ENCODE assay signal across 15 mouse cellular contexts in genomic region chr14:21545529-21545928, GRCm38 (mm10).
DNase-seq lines count a peak whose midpoint lies in the region; ATAC-seq lines count a peak whose summit lies in the region.
"Had no signal": no experiment of that assay in that cellular context is flagged by ENCODE, and none has a peak within 500 bp of the region (broad histone marks: within the 10 kb centered on the region; RNA-seq: fewer than 3 reads in every experiment).

No protein-coding gene starts in this region.

- H3K4me3 ChIP-seq in hindbrain, embryonic 10.5 days = no peak overlapping the region
- no peak overlapping the region for H3K4me3 ChIP-seq in hindbrain, embryonic 12.5 days
- no peak overlapping the region for H3K4me3 ChIP-seq in forebrain, embryonic 12.5 days (replicated peaks)
- H3K4me3 ChIP-seq in midbrain, embryonic 16.5 days (ENCODE audit: low read depth, low read length) = no peak overlapping the region
- H3K4me3 ChIP-seq: intestine, embryonic 15.5 days; left cerebral cortex, adult 2 months had no signal

- peaks cover 14% of the 10 kb centered on the region for H3K36me3 ChIP-seq in hindbrain, embryonic 10.5 days
- H3K36me3 ChIP-seq in hindbrain, embryonic 12.5 days = peaks cover 7% of the 10 kb centered on the region
- H3K36me3 ChIP-seq in forebrain, embryonic 12.5 days (replicated peaks) = peaks cover 15% of the 10 kb centered on the region
- H3K36me3 ChIP-seq in midbrain, embryonic 16.5 days (ENCODE audit: control insufficient read depth, insufficient read depth, low read length) = peaks cover 4% of the 10 kb centered on the region

- no peak overlapping the region for H3K4me2 ChIP-seq in hindbrain, embryonic 12.5 days (replicated peaks)
- H3K4me2 ChIP-seq in forebrain, embryonic 12.5 days = no peak overlapping the region
- H3K4me2 ChIP-seq in midbrain, embryonic 16.5 days (ENCODE audit: low read length) = no peak overlapping the region
- H3K4me2 ChIP-seq: intestine, embryonic 15.5 days; lung, embryonic 14.5 days had no signal

- no peak overlapping the region for H3K9ac ChIP-seq in hindbrain, embryonic 12.5 days
- H3K9ac ChIP-seq in forebrain, embryonic 12.5 days = no peak overlapping the region
- no peak overlapping the region for H3K9ac ChIP-seq in midbrain, embryonic 16.5 days (ENCODE audit: low read depth, low read length)
- H3K9ac ChIP-seq: intestine, embryonic 15.5 days; lung, embryonic 14.5 days had no signal

- no peak for ATAC-seq in hindbrain, embryonic 12.5 days (ENCODE audit: low FRiP score)
- no peak for ATAC-seq in forebrain, embryonic 12.5 days (ENCODE audit: low FRiP score)
- ATAC-seq in midbrain, embryonic 16.5 days = no peak
- ATAC-seq in granulocyte monocyte progenitor cell, adult 5-6 weeks (replicated peaks; ENCODE audit: poor library complexity, severe bottlenecking) = no peak
- ATAC-seq: activated CD4-positive, CD25-positive, alpha-beta regulatory T cell, adult 4 months; intestine, embryonic 15.5 days had no signal

- H3K9me3 ChIP-seq in hindbrain, embryonic 10.5 days = 0 out of 2 replicates have a peak, but pooled peaks cover 5% of the 10 kb centered on the region
- H3K9me3 ChIP-seq in hindbrain, embryonic 12.5 days (replicated peaks) = no peaks in the 10 kb centered on the region
- H3K9me3 ChIP-seq in forebrain, embryonic 12.5 days = 0 out of 2 replicates have a peak, but pooled peaks cover 3% of the 10 kb centered on the region
- H3K9me3 ChIP-seq in midbrain, embryonic 16.5 days (replicated peaks; ENCODE audit: control insufficient read depth, low read length, poor library complexity, severe bottlenecking) = no peaks in the 10 kb centered on the region
- H3K9me3 ChIP-seq: intestine, embryonic 15.5 days had no signal

- 78% methylated on average over 4 of the region's 4 CpGs for WGBS in hindbrain, embryonic 10.5 days
- WGBS in hindbrain, embryonic 12.5 days = 62% methylated on average over 4 of the region's 4 CpGs
- 79% methylated on average over 4 of the region's 4 CpGs for WGBS in forebrain, embryonic 12.5 days
- 62% methylated on average over 4 of the region's 4 CpGs for WGBS in midbrain, embryonic 16.5 days

- no peak for DNase-seq in hindbrain, embryonic 10.5 days (ENCODE audit: low spot score)
- DNase-seq in gastrocnemius, postnatal 14 days = peak; percentile 49
- no peak for DNase-seq in layer of hippocampus, adult 9-10 months (ENCODE audit: low spot score)
- DNase-seq: kidney, postnatal 36 days; lung, embryonic 14.5 days; right cerebral cortex, postnatal 14 days; thymus, adult 2 months had no signal

- peak overlapping the region; percentile 35; the same call in 1 of the 2 replicates for H3K27ac ChIP-seq in hindbrain, embryonic 10.5 days
- no peak overlapping the region for H3K27ac ChIP-seq in hindbrain, embryonic 12.5 days
- peak overlapping the region; percentile 65 for H3K27ac ChIP-seq in forebrain, embryonic 12.5 days
- peak overlapping the region; percentile 23 for H3K27ac ChIP-seq in midbrain, embryonic 16.5 days (ENCODE audit: low read length)
- H3K27ac ChIP-seq: intestine, embryonic 15.5 days; left cerebral cortex, adult 2 months had no signal

- intact Hi-C loops in gastrocnemius, postnatal 14 days (cut with DNase I; ENCODE audit: low total_unique reads) = no loop called here

- H3K27me3 ChIP-seq in hindbrain, embryonic 10.5 days (ENCODE audit: insufficient read depth, poor library complexity, severe bottlenecking) = no peaks in the 10 kb centered on the region
- no peaks in the 10 kb centered on the region for H3K27me3 ChIP-seq in hindbrain, embryonic 12.5 days
- H3K27me3 ChIP-seq in forebrain, embryonic 12.5 days = no peaks in the 10 kb centered on the region
- H3K27me3 ChIP-seq in midbrain, embryonic 16.5 days (ENCODE audit: control insufficient read depth, insufficient read depth, low read depth, low read length) = no peaks in the 10 kb centered on the region
- H3K27me3 ChIP-seq: CH12.LX; intestine, embryonic 15.5 days had no signal

- H3K4me1 ChIP-seq in hindbrain, embryonic 10.5 days (replicated peaks) = peaks cover 35% of the 10 kb centered on the region
- peaks cover 36% of the 10 kb centered on the region for H3K4me1 ChIP-seq in hindbrain, embryonic 12.5 days
- H3K4me1 ChIP-seq in forebrain, embryonic 12.5 days = peaks cover 56% of the 10 kb centered on the region
- H3K4me1 ChIP-seq in midbrain, embryonic 16.5 days (ENCODE audit: control insufficient read depth, insufficient read depth, low read length) = peaks cover 39% of the 10 kb centered on the region
